Comparison of ENCODE assay signal across 15 mouse cellular contexts in genomic region chr15:11744903-11745302, GRCm38 (mm10).
DNase-seq lines count a peak whose midpoint lies in the region; ATAC-seq lines count a peak whose summit lies in the region.
"Had no signal": no experiment of that assay in that cellular context is flagged by ENCODE, and none has a peak within 500 bp of the region (broad histone marks: within the 10 kb centered on the region; RNA-seq: fewer than 3 reads in every experiment).

No protein-coding gene starts in this region.

- H3K9me3 ChIP-seq in embryonic facial prominence, embryonic 15.5 days (replicated peaks): no peaks in the 10 kb centered on the region
- H3K9me3 ChIP-seq in intestine, embryonic 15.5 days: no peaks in the 10 kb centered on the region
- H3K9me3 ChIP-seq in midbrain, embryonic 11.5 days (ENCODE audit: control insufficient read depth, low read length): no peaks in the 10 kb centered on the region
- H3K9me3 ChIP-seq: forebrain, embryonic 12.5 days had no signal

- H3K9ac ChIP-seq in embryonic facial prominence, embryonic 15.5 days: no peak overlapping the region
- no peak overlapping the region for H3K9ac ChIP-seq in intestine, embryonic 15.5 days
- no peak overlapping the region for H3K9ac ChIP-seq in midbrain, embryonic 11.5 days (ENCODE audit: low read length)
- H3K9ac ChIP-seq: forebrain, embryonic 12.5 days had no signal

- no peaks in the 10 kb centered on the region for H3K27me3 ChIP-seq in embryonic facial prominence, embryonic 15.5 days
- H3K27me3 ChIP-seq in intestine, embryonic 15.5 days (replicated peaks): no peaks in the 10 kb centered on the region
- H3K27me3 ChIP-seq in midbrain, embryonic 11.5 days (ENCODE audit: control insufficient read depth, insufficient read depth, low read length): no peaks in the 10 kb centered on the region
- H3K27me3 ChIP-seq: CH12.LX had no signal

- no peak for ATAC-seq in embryonic facial prominence, embryonic 15.5 days (ENCODE audit: insufficient number of reproducible peaks, low FRiP score, low TSS enrichment, low read depth)
- peak; percentile 84 for ATAC-seq in intestine, embryonic 15.5 days
- no peak for ATAC-seq in midbrain, embryonic 11.5 days (ENCODE audit: low FRiP score)

- 20% methylated on average over 5 of the region's 5 CpGs for WGBS in embryonic facial prominence, embryonic 15.5 days
- WGBS in intestine, embryonic 15.5 days: 24% methylated on average over 5 of the region's 5 CpGs
- 76% methylated on average over 5 of the region's 5 CpGs for WGBS in midbrain, embryonic 11.5 days

- no peaks in the 10 kb centered on the region for H3K36me3 ChIP-seq in embryonic facial prominence, embryonic 15.5 days
- no peaks in the 10 kb centered on the region for H3K36me3 ChIP-seq in intestine, embryonic 15.5 days
- H3K36me3 ChIP-seq in midbrain, embryonic 11.5 days (ENCODE audit: control insufficient read depth, insufficient read depth, low read length): no peaks in the 10 kb centered on the region
- H3K36me3 ChIP-seq: forebrain, embryonic 12.5 days had no signal

- H3K4me3 ChIP-seq in embryonic facial prominence, embryonic 15.5 days (replicated peaks): no peak overlapping the region
- no peak overlapping the region for H3K4me3 ChIP-seq in intestine, embryonic 15.5 days (replicated peaks)
- H3K4me3 ChIP-seq in midbrain, embryonic 11.5 days (ENCODE audit: low read depth, low read length): no peak overlapping the region
- H3K4me3 ChIP-seq: forebrain, embryonic 12.5 days had no signal

- peaks cover 14% of the 10 kb centered on the region for H3K4me1 ChIP-seq in embryonic facial prominence, embryonic 15.5 days
- H3K4me1 ChIP-seq in intestine, embryonic 15.5 days (replicated peaks): peaks cover 9% of the 10 kb centered on the region; the same call in 1 of the 2 replicates
- 0 out of 2 replicates have a peak, but pooled peaks cover 5% of the 10 kb centered on the region for H3K4me1 ChIP-seq in midbrain, embryonic 11.5 days (ENCODE audit: control insufficient read depth, insufficient read depth, low read length)

- peak; percentile 26 for DNase-seq in heart, adult 8-10 months (ENCODE audit: low spot score)
- no peak for DNase-seq in heart, postnatal 4 days
- DNase-seq in 3T3-L1 (ENCODE audit: low read depth, low spot score): peak; percentile 13
- no peak for DNase-seq in thymus, adult 18-20 months
- DNase-seq in midbrain, embryonic 11.5 days (ENCODE audit: low spot score, missing footprints): no peak
- DNase-seq in T-cell, adult 2 months (ENCODE audit: low spot score): no peak
- DNase-seq: adrenal gland, postnatal 14 days; gastrocnemius, postnatal 25 days; kidney, adult 2 months; left cerebral cortex, postnatal 4 days; right cerebral cortex, postnatal 25 days had no signal

- H3K4me2 ChIP-seq in embryonic facial prominence, embryonic 15.5 days (replicated peaks): no peak overlapping the region
- H3K4me2 ChIP-seq in intestine, embryonic 15.5 days (replicated peaks): no peak overlapping the region
- H3K4me2 ChIP-seq in midbrain, embryonic 11.5 days: no peak overlapping the region
- H3K4me2 ChIP-seq: forebrain, embryonic 12.5 days had no signal

- peak overlapping the region; percentile 58 for H3K27ac ChIP-seq in embryonic facial prominence, embryonic 15.5 days (replicated peaks)
- H3K27ac ChIP-seq in intestine, embryonic 15.5 days: peak overlapping the region; percentile 79
- H3K27ac ChIP-seq in midbrain, embryonic 11.5 days (ENCODE audit: low read depth, low read length): no peak overlapping the region
- H3K27ac ChIP-seq: forebrain, embryonic 12.5 days had no signal

Comparison
In these comparisons a context has a peak if more than half of its experiments do, and no peak if none do; other contexts are left out.
1. DNase-seq: peak in heart, adult 8-10 months (single experiment) and 3T3-L1 (single experiment); none in heart, postnatal 4 days (single experiment), thymus, adult 18-20 months (0 of 2), midbrain, embryonic 11.5 days (single experiment) and T-cell, adult 2 months (single experiment).